Mouse (Mus musculus): ENCODE measurements around the gene Dot1l.
A peak's percentile ranks its signal among the peaks of the same experiment; 100 is the strongest.

- peak; percentile 89 for TF ChIP-seq POLR2A (IDR thresholded peaks at IDR 0.05; ENCODE audit: extremely low read depth, insufficient read depth, low read length)
- TF ChIP-seq CTCF (IDR thresholded peaks at IDR 0.05; ENCODE audit: extremely low read depth, insufficient read depth, low read length) = no peak
Observed at GRCm38 (mm10) chr10:80798150-80799006, 43.4 kb downstream of the Dot1l start, which contains the start of the genes Sf3a2 and Plekhj1.

All from cortical plate, adult 2 months (tissue).